Mouse (Mus musculus): ENCODE measurements around the gene Pgm5. TPM values are rescaled to one million over a fixed set of nuclear protein-coding genes. Genes with fewer than 3 reads are reported as not detected.
A peak's percentile ranks its signal among the peaks of the same experiment; 100 is the strongest.

The Pgm5 gene
- polyA plus RNA-seq, 1 experiment from 2014 or later, result 3.3 TPM

GRCm38 (mm10) chr19:24719504-24719903 is 142.2 kb downstream of the Pgm5 start:
- TF ChIP-seq CTCF (IDR thresholded peaks at IDR 0.05; ENCODE audit: low read depth), result no peak
- WGBS, result 89% methylated on average over 4 of the region's 4 CpGs
- Histone ChIP-seq H3K9me3 (ENCODE audit: control insufficient read depth) (no peaks in the 10 kb centered on the region), H3K27ac (ENCODE audit: low read depth, low read length) (no peak overlapping the region), H3K9ac (ENCODE audit: low read depth, low read length) (no peak overlapping the region), H3K36me3 (ENCODE audit: control insufficient read depth, insufficient read depth) (no peaks in the 10 kb centered on the region; the same call in 1 of the 2 replicates), H3K4me2 (replicated peaks; ENCODE audit: low read depth) (no peak overlapping the region), H3K4me1 (replicated peaks; ENCODE audit: control insufficient read depth, insufficient read depth, low read length) (no peaks in the 10 kb centered on the region), H3K27me3 (replicated peaks; ENCODE audit: control insufficient read depth, insufficient read depth, low read length) (no peaks in the 10 kb centered on the region), H3K4me3 (ENCODE audit: low read depth, low read length) (no peak overlapping the region)
- ATAC-seq, result no peak

- H3K4me1 ChIP-seq (replicated peaks; ENCODE audit: control insufficient read depth, insufficient read depth, low read length), result no peaks in the 10 kb centered on the region
- H3K27me3 ChIP-seq (replicated peaks; ENCODE audit: control insufficient read depth, insufficient read depth, low read length), result no peaks in the 10 kb centered on the region
- TF ChIP-seq CTCF (IDR thresholded peaks at IDR 0.05; ENCODE audit: low read depth), result no peak
- ATAC-seq, result no peak
- H3K27ac ChIP-seq (ENCODE audit: low read depth, low read length), result no peak overlapping the region
- H3K36me3 ChIP-seq (ENCODE audit: control insufficient read depth, insufficient read depth), result no peaks in the 10 kb centered on the region; the same call in 1 of the 2 replicates
- no peak overlapping the region for H3K4me3 ChIP-seq (ENCODE audit: low read depth, low read length)
- no peak overlapping the region for H3K9ac ChIP-seq (ENCODE audit: low read depth, low read length)
- WGBS, result 67% methylated on average over 1 of the region's 1 CpGs
- no peak overlapping the region for H3K4me2 ChIP-seq (replicated peaks; ENCODE audit: low read depth)
- H3K9me3 ChIP-seq (ENCODE audit: control insufficient read depth), result no peaks in the 10 kb centered on the region
Measured at GRCm38 (mm10) chr19:24718021-24718420, 143.6 kb downstream of the Pgm5 start.

GRCm38 (mm10) chr19:24716303-24717097 is 145.2 kb downstream of the Pgm5 start:
- no peak overlapping the region for H3K4me3 ChIP-seq (ENCODE audit: low read depth, low read length)
- WGBS, result 77% methylated on average over 7 of the region's 7 CpGs
- no peak for ATAC-seq

GRCm38 (mm10) chr19:24708032-24708431 is 153.6 kb downstream of the Pgm5 start:
- no peak overlapping the region for H3K4me2 ChIP-seq (replicated peaks; ENCODE audit: low read depth)
- no peak overlapping the region for H3K4me3 ChIP-seq (ENCODE audit: low read depth, low read length)
- no peak overlapping the region for H3K27ac ChIP-seq (ENCODE audit: low read depth, low read length)
- TF ChIP-seq CTCF (IDR thresholded peaks at IDR 0.05; ENCODE audit: low read depth), result no peak
- ATAC-seq, result no peak
- H3K9me3 ChIP-seq (ENCODE audit: control insufficient read depth), result no peaks in the 10 kb centered on the region
- no peak overlapping the region for H3K9ac ChIP-seq (ENCODE audit: low read depth, low read length)
- WGBS, result 83% methylated on average over 7 of the region's 7 CpGs
- no peaks in the 10 kb centered on the region for H3K27me3 ChIP-seq (replicated peaks; ENCODE audit: control insufficient read depth, insufficient read depth, low read length)
- H3K36me3 ChIP-seq (ENCODE audit: control insufficient read depth, insufficient read depth), result no peaks in the 10 kb centered on the region
- H3K4me1 ChIP-seq (replicated peaks; ENCODE audit: control insufficient read depth, insufficient read depth, low read length), result no peaks in the 10 kb centered on the region

More at GRCm38 (mm10) chr19:24716303-24717097, 145.2 kb downstream of the Pgm5 start:
- no peak overlapping the region for H3K27ac ChIP-seq (ENCODE audit: low read depth, low read length)
- no peaks in the 10 kb centered on the region for H3K27me3 ChIP-seq (replicated peaks; ENCODE audit: control insufficient read depth, insufficient read depth, low read length)
- H3K4me1 ChIP-seq (replicated peaks; ENCODE audit: control insufficient read depth, insufficient read depth, low read length), result no peaks in the 10 kb centered on the region
- no peaks in the 10 kb centered on the region for H3K9me3 ChIP-seq (ENCODE audit: control insufficient read depth)
- no peak overlapping the region for H3K9ac ChIP-seq (ENCODE audit: low read depth, low read length)
- no peak overlapping the region for H3K4me2 ChIP-seq (replicated peaks; ENCODE audit: low read depth)
- TF ChIP-seq CTCF (IDR thresholded peaks at IDR 0.05; ENCODE audit: low read depth), result no peak
- no peaks in the 10 kb centered on the region; the same call in 1 of the 2 replicates for H3K36me3 ChIP-seq (ENCODE audit: control insufficient read depth, insufficient read depth)

GRCm38 (mm10) chr19:24707071-24707906 is 154.4 kb downstream of the Pgm5 start:
- ATAC-seq, result peak; percentile 67
- Histone ChIP-seq H3K9me3 (ENCODE audit: control insufficient read depth) (no peaks in the 10 kb centered on the region), H3K9ac (ENCODE audit: low read depth, low read length) (no peak overlapping the region), H3K27me3 (replicated peaks; ENCODE audit: control insufficient read depth, insufficient read depth, low read length) (no peaks in the 10 kb centered on the region), H3K27ac (ENCODE audit: low read depth, low read length) (no peak overlapping the region), H3K4me2 (replicated peaks; ENCODE audit: low read depth) (peak overlapping the region; percentile 41; the same call in 1 of the 2 replicates), H3K36me3 (ENCODE audit: control insufficient read depth, insufficient read depth) (no peaks in the 10 kb centered on the region), H3K4me1 (replicated peaks; ENCODE audit: control insufficient read depth, insufficient read depth, low read length) (no peaks in the 10 kb centered on the region), H3K4me3 (ENCODE audit: low read depth, low read length) (no peak overlapping the region)
- WGBS, result 36% methylated on average over 7 of the region's 7 CpGs
- no peak for TF ChIP-seq CTCF (IDR thresholded peaks at IDR 0.05; ENCODE audit: low read depth)

- Histone ChIP-seq H3K36me3 (ENCODE audit: control insufficient read depth, insufficient read depth) (no peaks in the 10 kb centered on the region), H3K27ac (ENCODE audit: low read depth, low read length) (no peak overlapping the region), H3K9me3 (ENCODE audit: control insufficient read depth) (no peaks in the 10 kb centered on the region), H3K9ac (ENCODE audit: low read depth, low read length) (no peak overlapping the region), H3K4me3 (ENCODE audit: low read depth, low read length) (no peak overlapping the region), H3K4me2 (replicated peaks; ENCODE audit: low read depth) (no peak overlapping the region), H3K27me3 (replicated peaks; ENCODE audit: control insufficient read depth, insufficient read depth, low read length) (no peaks in the 10 kb centered on the region), H3K4me1 (replicated peaks; ENCODE audit: control insufficient read depth, insufficient read depth, low read length) (no peaks in the 10 kb centered on the region)
- TF ChIP-seq CTCF (IDR thresholded peaks at IDR 0.05; ENCODE audit: low read depth), result peak; percentile 73
- no peak for ATAC-seq
- 71% methylated on average over 1 of the region's 1 CpGs for WGBS
Measured at GRCm38 (mm10) chr19:24705395-24705794, 156.3 kb downstream of the Pgm5 start.

Measured in intestine, postnatal 0 days (tissue).